Mouse (Mus musculus) CH12.LX (cell line): ENCODE results near the gene Marc1.

ENCODE experiments used
- MAZ ChIP-seq: IDR thresholded peaks from 2 replicates; pipeline ENCODE4 v1.6.1; 2012; ENCODE audit warnings: low read depth, mild to moderate bottlenecking, inconsistent platforms, low read length, improper control_type of control experiment, moderate library complexity
- MYC ChIP-seq: IDR thresholded peaks from 2 replicates; pipeline ENCODE4 v1.6.1; 2011; ENCODE audit warnings: low read depth, mild to moderate bottlenecking, improper control_type of control experiment, low read length
- NELFE ChIP-seq: IDR thresholded peaks from 2 replicates; pipeline ENCODE4 v1.6.1; 2011; ENCODE audit warnings: low read depth, low read length, improper control_type of control experiment
- TCF12 ChIP-seq: IDR thresholded peaks from 2 replicates; pipeline ENCODE4 v1.6.1; 2014; ENCODE audit warnings: low read depth, mild to moderate bottlenecking, inconsistent platforms, low read length, improper control_type of control experiment
- ZC3H11A ChIP-seq: IDR thresholded peaks from 2 replicates; pipeline ENCODE4 v1.6.1; 2012; ENCODE audit warnings: low read depth, mild to moderate bottlenecking, inconsistent platforms, low read length, improper control_type of control experiment
- ZNF384 ChIP-seq: IDR thresholded peaks from 2 replicates; pipeline ENCODE4 v1.6.1; 2012; ENCODE audit warnings: low read depth, low read length, improper control_type of control experiment, inconsistent platforms

- TF ChIP-seq NELFE (no peak), MAZ (no peak), MYC (no peak), ZC3H11A (no peak), ZNF384 (no peak), TCF12 (no peak)
Measured at GRCm38 (mm10) chr1:184853922-184854321, 42.8 kb upstream of the Marc1 start.
